Mouse (Mus musculus) CH12F3 (cell line): ENCODE measurements around the gene Sik3.

Source experiments
- in situ Hi-C: fragments of 300-500 bp; cut with MboI; formaldehyde crosslinking; loops from 2 replicates; pipeline ENCODE4 v1.14.3; 2020; ENCODE audit warnings: low sequenced_read_pairs

The Sik3 gene

GRCm38 (mm10) chr9:46184542-46184941 is 171.9 kb downstream of the Sik3 start:
- in situ Hi-C loops: loop anchor here (5.0 kb wide), 1 partner anchor 177 kb away; no protein-coding TSS in a partner anchor

- in situ Hi-C loops: no loop called here
Observed at GRCm38 (mm10) chr9:46185191-46185590, 172.6 kb downstream of the Sik3 start.

GRCm38 (mm10) chr9:46186387-46186786 is 173.8 kb downstream of the Sik3 start:
- in situ Hi-C loops: no loop called here

- in situ Hi-C loops: no loop called here
Observed at GRCm38 (mm10) chr9:46188370-46188769, 175.8 kb downstream of the Sik3 start.

- in situ Hi-C loops: no loop called here
Observed at GRCm38 (mm10) chr9:46188956-46189355, 176.3 kb downstream of the Sik3 start.

- in situ Hi-C loops: no loop called here
Observed at GRCm38 (mm10) chr9:46189381-46189780, 176.8 kb downstream of the Sik3 start.

- in situ Hi-C loops: no loop called here
Observed at GRCm38 (mm10) chr9:46191234-46191633, 178.6 kb downstream of the Sik3 start.

GRCm38 (mm10) chr9:46191644-46192043 is 179.0 kb downstream of the Sik3 start:
- in situ Hi-C loops: no loop called here

GRCm38 (mm10) chr9:46192642-46193041 is 180.0 kb downstream of the Sik3 start:
- in situ Hi-C loops: no loop called here

- in situ Hi-C loops: no loop called here
Observed at GRCm38 (mm10) chr9:46194809-46195208, 182.2 kb downstream of the Sik3 start.

- in situ Hi-C loops: no loop called here
Observed at GRCm38 (mm10) chr9:46196699-46197169, 184.1 kb downstream of the Sik3 start.

- in situ Hi-C loops: no loop called here
Observed at GRCm38 (mm10) chr9:46198461-46198860, 185.8 kb downstream of the Sik3 start.

- in situ Hi-C loops: no loop called here
Observed at GRCm38 (mm10) chr9:46198936-46199335, 186.3 kb downstream of the Sik3 start.

- in situ Hi-C loops: no loop called here
Observed at GRCm38 (mm10) chr9:46199609-46200008, 187.0 kb downstream of the Sik3 start.

GRCm38 (mm10) chr9:46206834-46207500 is 194.3 kb downstream of the Sik3 start:
- in situ Hi-C loops: no loop called here

- in situ Hi-C loops: no loop called here
Observed at GRCm38 (mm10) chr9:46207501-46207869, 194.9 kb downstream of the Sik3 start.

- in situ Hi-C loops: no loop called here
Observed at GRCm38 (mm10) chr9:46208401-46208974, 195.9 kb downstream of the Sik3 start.

- in situ Hi-C loops: no loop called here
Observed at GRCm38 (mm10) chr9:46210473-46210872, 197.9 kb downstream of the Sik3 start.

GRCm38 (mm10) chr9:46214276-46214675 is 201.7 kb downstream of the Sik3 start:
- in situ Hi-C loops: no loop called here

- in situ Hi-C loops: no loop called here
Observed at GRCm38 (mm10) chr9:46214946-46215337, 202.3 kb downstream of the Sik3 start.

- in situ Hi-C loops: no loop called here
Observed at GRCm38 (mm10) chr9:46215338-46216322, 203.0 kb downstream of the Sik3 start.
